Mouse (Mus musculus) brain, embryonic 18.5 days (tissue): ENCODE data around the gene Olfr569.

ENCODE experiments used
- DNase-seq: peaks from one replicate; pipeline ENCODE4 v3.0.0-alpha.2; 2012; ENCODE audit warnings: low read depth, low spot score

Olfr569 gene

GRCm38 (mm10) chr7:102890782-102891181 lies at the start of gene Olfr569:
Gene Olfr569, minus strand, starts transcription at chr7:102890882.
- no peak for DNase-seq

- DNase-seq: no peak
Observed at GRCm38 (mm10) chr7:102927105-102927504, 36.4 kb upstream of the Olfr569 start.

- DNase-seq: no peak
Observed at GRCm38 (mm10) chr7:102924109-102924508, 33.4 kb upstream of the Olfr569 start, which contains the start of gene Olfr572. Gene Olfr572, plus strand, starts transcription at chr7:102924409.

GRCm38 (mm10) chr7:102919632-102920031 lies 28.9 kb upstream of the Olfr569 start:
- peak; percentile 10 for DNase-seq

GRCm38 (mm10) chr7:102917032-102917875 lies 26.6 kb upstream of the Olfr569 start, which contains the start of gene Olfr571:
Gene Olfr571, minus strand, starts transcription at chr7:102917536.
- no peak for DNase-seq

GRCm38 (mm10) chr7:102916405-102916804 lies 25.7 kb upstream of the Olfr569 start:
- DNase-seq: no peak

GRCm38 (mm10) chr7:102915261-102915660 lies 24.6 kb upstream of the Olfr569 start:
- no peak for DNase-seq

- DNase-seq: no peak
Observed at GRCm38 (mm10) chr7:102876822-102877221, 13.9 kb downstream of the Olfr569 start, which contains the start of gene Olfr568. Gene Olfr568, plus strand, starts transcription at chr7:102877122.

- no peak for DNase-seq
Observed at GRCm38 (mm10) chr7:102858665-102859064, 32.0 kb downstream of the Olfr569 start, which contains the start of gene Olfr566. Gene Olfr566, minus strand, starts transcription at chr7:102858765.

GRCm38 (mm10) chr7:102855807-102856206 lies 34.9 kb downstream of the Olfr569 start:
- no peak for DNase-seq
